Mouse (Mus musculus) MEL (cell line): Measurements from ENCODE around the gene Zfp963. TPM values are rescaled to one million over a fixed set of nuclear protein-coding genes. Genes with fewer than 3 reads are reported as not detected.

Experiments
- DNase-seq: peaks from one replicate; pipeline ENCODE4 v3.0.0; 2011; ENCODE audit warnings: low read depth, low spot score
- H3K27ac ChIP-seq: 2 replicates; pipeline ENCODE4 v1.5.1; 2012; ENCODE audit warnings: low read depth, mild to moderate bottlenecking, control low read depth, low read length, moderate library complexity; ENCODE audit not compliant: control insufficient read depth
- H3K27me3 ChIP-seq, 2 experiments: fragments of 150-350 bp in 1 of 2; sonication (generic) in 1 of 2; 2 replicates each; pipeline ENCODE4 v1.6.1; 2012; ENCODE audit warnings: low read length in 2 of 2, mild to moderate bottlenecking in 2 of 2, improper control_type of control experiment in 1 of 2, moderate library complexity in 1 of 2; ENCODE audit not compliant: insufficient read depth in 2 of 2, control insufficient read depth in 1 of 2
- H3K36me3 ChIP-seq, 2 experiments: 2 replicates each; pipeline ENCODE4 v1.6.1; 2012 to 2014; ENCODE audit warnings: low read length in 2 of 2, improper control_type of control experiment in 1 of 2, inconsistent platforms in 1 of 2, mild to moderate bottlenecking in 1 of 2; ENCODE audit not compliant: insufficient read depth in 2 of 2, control insufficient read depth in 1 of 2
- H3K4me1 ChIP-seq, 2 experiments: fragments of 150-350 bp in 1 of 2; sonication (generic) in 1 of 2; 2 replicates each; pipeline ENCODE4 v1.6.1; 2012; ENCODE audit warnings: low read length in 2 of 2, improper control_type of control experiment in 1 of 2, mild to moderate bottlenecking in 1 of 2; ENCODE audit not compliant: insufficient read depth in 2 of 2, control insufficient read depth in 1 of 2
- H3K4me3 ChIP-seq, 2 experiments: fragments of 150-350 bp in 1 of 2; sonication (generic) in 1 of 2; 2 replicates each; pipeline ENCODE4 v1.5.1; 2012; ENCODE audit warnings: low read depth in 2 of 2, low read length in 2 of 2, mild to moderate bottlenecking in 2 of 2, moderate library complexity in 2 of 2, control low read depth in 1 of 2, improper control_type of control experiment in 1 of 2; ENCODE audit not compliant: control insufficient read depth in 1 of 2, insufficient read depth in 1 of 2
- H3K79me2 ChIP-seq: 2 replicates; pipeline ENCODE4 v1.6.1; 2012; ENCODE audit warnings: mild to moderate bottlenecking, low read length, moderate library complexity; ENCODE audit not compliant: control insufficient read depth, poor library complexity, insufficient read depth
- H3K9ac ChIP-seq: 2 replicates; pipeline ENCODE4 v1.6.1; 2012; ENCODE audit warnings: low read depth, mild to moderate bottlenecking, control low read depth, low read length, moderate library complexity; ENCODE audit not compliant: control insufficient read depth, poor library complexity, severe bottlenecking
- H3K9me3 ChIP-seq: fragments of 150-350 bp; sonication (generic); replicated peaks from 2 replicates; pipeline ENCODE4 v1.6.1; 2012; ENCODE audit warnings: mild to moderate bottlenecking, low read length, improper control_type of control experiment, moderate library complexity; ENCODE audit not compliant: insufficient read depth
- MXI1 ChIP-seq: IDR thresholded peaks from 2 replicates; pipeline ENCODE4 v1.6.1; 2011; ENCODE audit warnings: mild to moderate bottlenecking, low read depth, low read length, improper control_type of control experiment
- ZMIZ1 ChIP-seq: IDR thresholded peaks from 2 replicates; pipeline ENCODE4 v1.6.1; 2012; ENCODE audit warnings: low read depth, mild to moderate bottlenecking, inconsistent platforms, low read length, improper control_type of control experiment, moderate library complexity
- polyA plus RNA-seq, 2 experiments: library from polyadenylated mRNA; stranded (reverse) in 1 of 2; unstranded in 1 of 2; fragments of >175 nt in 1 of 2; fragments of >200 nt in 1 of 2; gene quantifications; 2 replicates each; pipeline versions ENCODE4 v1.2.1 to v1.2.4; 2012; ENCODE audit warnings: low replicate concordance in 2 of 2, low read depth in 1 of 2; ENCODE audit not compliant: insufficient read length in 2 of 2, insufficient read depth in 1 of 2, missing spikeins in 1 of 2
- total RNA-seq: library from RNA; depleted of rRNA; stranded (reverse); fragments of 300-350 nt; gene quantifications from 2 replicates; pipeline ENCODE4 v1.2.3, GENCODE M21; 2012; rRNA removed

Gene Zfp963
- total and polyA plus RNA-seq, 3 experiments: 0.65 to 0.95 TPM; not detected in 1

DNA sequence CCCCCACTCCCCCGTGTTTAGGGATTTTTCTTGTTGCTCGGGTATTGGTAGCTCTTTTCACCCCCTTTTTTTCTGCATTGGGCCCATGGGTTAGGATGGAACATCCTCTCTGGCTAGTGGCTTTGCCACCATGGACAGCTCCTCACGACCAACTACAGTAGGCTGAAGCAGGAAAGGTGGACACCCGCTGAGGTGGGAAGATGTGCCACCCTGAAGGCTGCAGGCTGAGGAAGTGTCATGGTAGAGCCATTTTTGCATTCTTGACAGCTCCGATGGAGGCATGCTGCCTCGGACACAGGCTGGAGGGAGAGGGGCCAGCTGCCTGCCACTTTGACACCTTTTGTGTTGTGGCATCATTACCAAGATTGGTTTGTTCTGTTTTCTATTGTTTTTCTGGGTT lies 48.0 kb downstream of the Zfp963 start:
- H3K9me3 ChIP-seq: no peaks in the 10 kb centered on the region
- H3K27ac ChIP-seq: no peak overlapping the region
- no peaks in the 10 kb centered on the region for H3K4me1 ChIP-seq
- H3K36me3 ChIP-seq: peaks cover 0 to 9% of the 10 kb centered on the region in 2 experiments; a peak in 2 of 4 replicates
- no peaks in the 10 kb centered on the region for H3K27me3 ChIP-seq
- TF ChIP-seq ZMIZ1 (no peak), MXI1 (no peak)
- no peak overlapping the region for H3K4me3 ChIP-seq
- DNase-seq: peak; percentile 59
- no peaks in the 10 kb centered on the region for H3K79me2 ChIP-seq
- no peak overlapping the region for H3K9ac ChIP-seq

Other genes with a start within 250 kb of the Zfp963 start
- not detected in 2 replicates for gene Gm7697, start 227.0 kb downstream of the Zfp963 start, total RNA-seq
- not detected for gene Gm7697, start 227.0 kb downstream of the Zfp963 start, polyA plus RNA-seq
- gene Zfp868, start 124.4 kb downstream of the Zfp963 start, total RNA-seq: 11.5 and 12.7 TPM in 2 replicates
- 10 to 100 TPM in 1 of 2 experiments, not detected in 1; 11.3 TPM for gene Zfp868, start 124.4 kb downstream of the Zfp963 start, polyA plus RNA-seq
- 0.58 and 0.78 TPM in 2 replicates for gene Zfp964, start 95.5 kb downstream of the Zfp963 start, total RNA-seq
- gene Zfp964, start 95.5 kb downstream of the Zfp963 start, polyA plus RNA-seq: under 1 TPM in 1 of 2 experiments, not detected in 1; 0.52 TPM
- gene Zfp869, start 39.2 kb downstream of the Zfp963 start, total RNA-seq: 15.7 and 17.9 TPM in 2 replicates
- 10 to 100 TPM in 1 of 2 experiments, not detected in 1; 13.0 TPM for gene Zfp869, start 39.2 kb downstream of the Zfp963 start, polyA plus RNA-seq
- 0.46 TPM in 1 of 2 replicates, not detected in the other for gene Gm20422, start 24.9 kb upstream of the Zfp963 start, total RNA-seq
- not detected for gene Gm20422, start 24.9 kb upstream of the Zfp963 start, polyA plus RNA-seq
- gene Atp13a1, start 41.2 kb upstream of the Zfp963 start, total RNA-seq: 50.9 and 52.4 TPM in 2 replicates
- gene Atp13a1, start 41.2 kb upstream of the Zfp963 start, polyA plus RNA-seq: 10 to 100 TPM in 1 of 2 experiments, not detected in 1; 83.7 TPM
- 10.5 and 12.3 TPM in 2 replicates for gene Zfp866, start 41.2 kb upstream of the Zfp963 start, total RNA-seq
- gene Zfp866, start 41.2 kb upstream of the Zfp963 start, polyA plus RNA-seq: 10 to 100 TPM in 1 of 2 experiments, not detected in 1; 11.7 TPM
- gene Gmip, start 58.7 kb upstream of the Zfp963 start, total RNA-seq: 21.8 and 26.0 TPM in 2 replicates
- gene Gmip, start 58.7 kb upstream of the Zfp963 start, polyA plus RNA-seq: 10 to 100 TPM in 1 of 2 experiments, not detected in 1; 52.4 TPM
- 0.77 and 0.85 TPM in 2 replicates for gene Lpar2, start 72.5 kb upstream of the Zfp963 start, total RNA-seq
- 1 to 10 TPM in 1 of 2 experiments, not detected in 1; 2.8 TPM for gene Lpar2, start 72.5 kb upstream of the Zfp963 start, polyA plus RNA-seq
- 7.2 and 9.3 TPM in 2 replicates for gene Pbx4, start 82.5 kb upstream of the Zfp963 start, total RNA-seq
- 10 to 100 TPM in 1 of 2 experiments, not detected in 1; 15.6 TPM for gene Pbx4, start 82.5 kb upstream of the Zfp963 start, polyA plus RNA-seq
- 0.04 TPM in 1 of 2 replicates, not detected in the other for gene Cilp2, start 137.7 kb upstream of the Zfp963 start, total RNA-seq
- gene Cilp2, start 137.7 kb upstream of the Zfp963 start, polyA plus RNA-seq: under 1 TPM in 1 of 2 experiments, not detected in 1; 0.03 TPM
- gene Tssk6, start 152.2 kb upstream of the Zfp963 start, total RNA-seq: 2.1 and 3.4 TPM in 2 replicates
- 1 to 10 TPM in 1 of 2 experiments, not detected in 1; 3.8 TPM for gene Tssk6, start 152.2 kb upstream of the Zfp963 start, polyA plus RNA-seq
- gene Ndufa13, start 152.6 kb upstream of the Zfp963 start, total RNA-seq: 114 and 122 TPM in 2 replicates
- 10 to 100 TPM in 1 of 2 experiments, not detected in 1; 97.7 TPM for gene Ndufa13, start 152.6 kb upstream of the Zfp963 start, polyA plus RNA-seq
- 1.2 and 8.2 TPM in 2 replicates for gene Yjefn3, start 152.7 kb upstream of the Zfp963 start, total RNA-seq
- 1 to 10 TPM in 1 of 2 experiments, not detected in 1; 5.3 TPM for gene Yjefn3, start 152.7 kb upstream of the Zfp963 start, polyA plus RNA-seq
- gene Gatad2a, start 246.4 kb upstream of the Zfp963 start, total RNA-seq: 101 and 111 TPM in 2 replicates
- 100 to 1,000 TPM in 1 of 2 experiments, 10 to 100 TPM in 1; 38.0 to 129 TPM for gene Gatad2a, start 246.4 kb upstream of the Zfp963 start, polyA plus RNA-seq